Comparison of ENCODE assay signal across 28 mouse cellular contexts in the genomic region with DNA sequence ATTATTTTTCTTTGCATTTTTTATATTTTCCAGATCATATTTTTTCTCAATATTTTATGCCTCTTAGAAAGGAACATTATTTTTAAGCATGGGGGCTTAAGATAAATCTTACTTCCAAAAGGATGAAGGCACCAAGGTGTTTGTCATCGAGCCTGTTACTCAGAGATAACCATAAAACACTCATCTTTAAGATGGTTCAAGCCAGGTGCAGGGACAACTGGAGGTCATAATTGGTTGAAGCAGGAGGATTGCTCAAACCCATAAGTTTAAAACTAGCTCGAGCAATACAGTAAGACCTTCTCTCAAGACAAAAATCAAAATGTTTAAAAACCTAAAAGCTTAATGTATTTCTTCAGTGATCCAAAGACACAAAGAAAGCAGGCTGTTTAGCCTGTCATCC.
"Had no signal": no experiment of that assay in that cellular context is flagged by ENCODE, and none has a peak within 500 bp of the region (broad histone marks: within the 10 kb centered on the region; RNA-seq: fewer than 3 reads in every experiment).

No protein-coding gene starts in this region.

- H3K4me2 ChIP-seq: limb, embryonic 12.5 days; limb, embryonic 13.5 days; limb, embryonic 15.5 days; liver, embryonic 11.5 days; liver, embryonic 12.5 days; liver, embryonic 13.5 days; liver, embryonic 15.5 days; lung, embryonic 14.5 days; lung, embryonic 15.5 days; midbrain, embryonic 11.5 days; midbrain, embryonic 12.5 days; midbrain, embryonic 13.5 days; midbrain, embryonic 15.5 days had no signal

- H3K4me3 ChIP-seq: limb, embryonic 10.5 days; limb, embryonic 12.5 days; limb, embryonic 13.5 days; limb, embryonic 15.5 days; liver, embryonic 12.5 days; liver, embryonic 13.5 days; liver, embryonic 15.5 days; lung, embryonic 15.5 days; megakaryocyte, embryonic 14.5 days; midbrain, embryonic 10.5 days; midbrain, embryonic 12.5 days; midbrain, embryonic 13.5 days; midbrain, embryonic 15.5 days had no signal

- H3K27me3 ChIP-seq: limb, embryonic 12.5 days; limb, embryonic 13.5 days; limb, embryonic 15.5 days; liver, embryonic 12.5 days; liver, embryonic 13.5 days; liver, embryonic 15.5 days; lung, embryonic 15.5 days; midbrain, embryonic 12.5 days; midbrain, embryonic 13.5 days; midbrain, embryonic 15.5 days had no signal

- H3K4me1 ChIP-seq: limb, embryonic 10.5 days; limb, embryonic 12.5 days; limb, embryonic 13.5 days; limb, embryonic 15.5 days; liver, embryonic 15.5 days; lung, embryonic 15.5 days; midbrain, embryonic 15.5 days had no signal

- H3K27ac ChIP-seq: limb, embryonic 10.5 days; limb, embryonic 12.5 days; limb, embryonic 13.5 days; limb, embryonic 15.5 days; liver, embryonic 12.5 days; liver, embryonic 13.5 days; liver, embryonic 14.5 days; liver, embryonic 15.5 days; lung, embryonic 15.5 days; macrophage; midbrain, embryonic 10.5 days; midbrain, embryonic 12.5 days; midbrain, embryonic 13.5 days; midbrain, embryonic 15.5 days had no signal

- DNase-seq: left cerebral cortex, postnatal 4 days; liver; liver, embryonic 13.5 days; liver, postnatal 0 days; lung, adult 18-20 months; lung, adult 2 months; lung, embryonic 14.5 days; lung, postnatal 10 days; lung, postnatal 14 days; lung, postnatal 36 days; lung, postnatal 4 days; midbrain, embryonic 14.5 days had no signal

- H3K36me3 ChIP-seq: limb, embryonic 10.5 days; limb, embryonic 12.5 days; limb, embryonic 13.5 days; limb, embryonic 15.5 days; liver, embryonic 12.5 days; liver, embryonic 13.5 days; liver, embryonic 15.5 days; lung, embryonic 15.5 days; midbrain, embryonic 10.5 days; midbrain, embryonic 12.5 days; midbrain, embryonic 13.5 days; midbrain, embryonic 15.5 days had no signal
